Mouse (Mus musculus): ENCODE results near the gene Ly6g6d. TPM values are rescaled to one million over a fixed set of nuclear protein-coding genes. Genes with fewer than 3 reads are reported as not detected.

Gene Ly6g6d
- polyA plus RNA-seq, 1 experiment from 2014 or later: 0.72 TPM

- H3K9ac ChIP-seq (ENCODE audit: low read length): no peak overlapping the region
- H3K4me1 ChIP-seq (ENCODE audit: control insufficient read depth, insufficient read depth, low read length): peaks cover 19% of the 10 kb centered on the region
- 56% methylated on average over 22 of the region's 22 CpGs for WGBS
- no peak for DNase-seq (ENCODE audit: low spot score)
- no peak for ATAC-seq (ENCODE audit: insufficient number of reproducible peaks, low FRiP score, low TSS enrichment, low read depth)
- no peaks in the 10 kb centered on the region for H3K9me3 ChIP-seq (ENCODE audit: control insufficient read depth, low read length)
- no peak overlapping the region for H3K27ac ChIP-seq (replicated peaks; ENCODE audit: low read depth, low read length)
- peaks cover 9% of the 10 kb centered on the region for H3K27me3 ChIP-seq (ENCODE audit: control insufficient read depth, insufficient read depth, low read length)
- H3K4me3 ChIP-seq (ENCODE audit: low read depth, low read length): no peak overlapping the region; the same call in 1 of the 2 replicates
- H3K36me3 ChIP-seq (ENCODE audit: control insufficient read depth, insufficient read depth, low read length): peaks cover 13% of the 10 kb centered on the region
- H3K4me2 ChIP-seq (ENCODE audit: low read depth, severe bottlenecking): peak overlapping the region; percentile 95
Measured at GRCm38 (mm10) chr17:35060737-35061297, 17.0 kb downstream of the Ly6g6d start.

GRCm38 (mm10) chr17:35060071-35060470 lies 17.8 kb downstream of the Ly6g6d start:
- H3K36me3 ChIP-seq (ENCODE audit: control insufficient read depth, insufficient read depth, low read length): peaks cover 15% of the 10 kb centered on the region
- H3K4me2 ChIP-seq (ENCODE audit: low read depth, severe bottlenecking): peak overlapping the region; percentile 95
- 37% methylated on average over 14 of the region's 14 CpGs for WGBS
- no peaks in the 10 kb centered on the region for H3K9me3 ChIP-seq (ENCODE audit: control insufficient read depth, low read length)
- ATAC-seq (ENCODE audit: insufficient number of reproducible peaks, low FRiP score, low TSS enrichment, low read depth): no peak
- peaks cover 2% of the 10 kb centered on the region for H3K27me3 ChIP-seq (ENCODE audit: control insufficient read depth, insufficient read depth, low read length)
- H3K4me3 ChIP-seq (ENCODE audit: low read depth, low read length): peak overlapping the region; percentile 62
- peaks cover 15% of the 10 kb centered on the region for H3K4me1 ChIP-seq (ENCODE audit: control insufficient read depth, insufficient read depth, low read length)
- DNase-seq (ENCODE audit: low spot score): no peak
- peak overlapping the region; percentile 90 for H3K9ac ChIP-seq (ENCODE audit: low read length)
- no peak overlapping the region for H3K27ac ChIP-seq (replicated peaks; ENCODE audit: low read depth, low read length)

- Histone ChIP-seq H3K27ac (replicated peaks; ENCODE audit: low read depth, low read length) (peak within 1 kb of the TSS; percentile 82), H3K36me3 (ENCODE audit: control insufficient read depth, insufficient read depth, low read length) (peaks cover 18% of the 10 kb centered on the region), H3K9me3 (ENCODE audit: control insufficient read depth, low read length) (no peaks in the 10 kb centered on the region), H3K4me3 (ENCODE audit: low read depth, low read length) (peak within 1 kb of the TSS; percentile 62), H3K4me2 (ENCODE audit: low read depth, severe bottlenecking) (peak within 1 kb of the TSS; percentile 95), H3K4me1 (ENCODE audit: control insufficient read depth, insufficient read depth, low read length) (peaks cover 7% of the 10 kb centered on the region), H3K27me3 (ENCODE audit: control insufficient read depth, insufficient read depth, low read length) (no peaks in the 10 kb centered on the region; the same call in 1 of the 2 replicates), H3K9ac (ENCODE audit: low read length) (peak within 1 kb of the TSS; percentile 90)
- under 1% methylated on average over 57 of the region's 57 CpGs for WGBS
- ATAC-seq (ENCODE audit: insufficient number of reproducible peaks, low FRiP score, low TSS enrichment, low read depth) (peak; percentile 90), DNase-seq (ENCODE audit: low spot score) (peak; percentile 96)
Measured at GRCm38 (mm10) chr17:35058911-35059892, 18.7 kb downstream of the Ly6g6d start, which contains the start of gene Ddah2. TSS of gene Ddah2 (plus strand) at chr17:35059035.

GRCm38 (mm10) chr17:35058316-35058715 lies 19.5 kb downstream of the Ly6g6d start:
- 72% methylated on average over 9 of the region's 9 CpGs for WGBS
- peaks cover 7% of the 10 kb centered on the region for H3K4me1 ChIP-seq (ENCODE audit: control insufficient read depth, insufficient read depth, low read length)
- H3K4me2 ChIP-seq (ENCODE audit: low read depth, severe bottlenecking): peak overlapping the region; percentile 95
- H3K4me3 ChIP-seq (ENCODE audit: low read depth, low read length): peak overlapping the region; percentile 62; the same call in 1 of the 2 replicates
- H3K9ac ChIP-seq (ENCODE audit: low read length): no peak overlapping the region; the same call in 1 of the 2 replicates
- ATAC-seq (ENCODE audit: insufficient number of reproducible peaks, low FRiP score, low TSS enrichment, low read depth) (no peak), DNase-seq (ENCODE audit: low spot score) (no peak)
- no peaks in the 10 kb centered on the region for H3K27me3 ChIP-seq (ENCODE audit: control insufficient read depth, insufficient read depth, low read length)
- peaks cover 26% of the 10 kb centered on the region for H3K36me3 ChIP-seq (ENCODE audit: control insufficient read depth, insufficient read depth, low read length)
- H3K27ac ChIP-seq (replicated peaks; ENCODE audit: low read depth, low read length): peak overlapping the region; percentile 82; the same call in 1 of the 2 replicates
- no peaks in the 10 kb centered on the region for H3K9me3 ChIP-seq (ENCODE audit: control insufficient read depth, low read length)

- Histone ChIP-seq H3K9ac (ENCODE audit: low read length) (no peak overlapping the region), H3K27me3 (ENCODE audit: control insufficient read depth, insufficient read depth, low read length) (no peaks in the 10 kb centered on the region), H3K9me3 (ENCODE audit: control insufficient read depth, low read length) (no peaks in the 10 kb centered on the region), H3K4me2 (ENCODE audit: low read depth, severe bottlenecking) (no peak overlapping the region), H3K4me3 (ENCODE audit: low read depth, low read length) (no peak overlapping the region), H3K4me1 (ENCODE audit: control insufficient read depth, insufficient read depth, low read length) (peaks cover 9% of the 10 kb centered on the region), H3K36me3 (ENCODE audit: control insufficient read depth, insufficient read depth, low read length) (peaks cover 30% of the 10 kb centered on the region), H3K27ac (replicated peaks; ENCODE audit: low read depth, low read length) (no peak overlapping the region)
- WGBS: 81% methylated on average over 3 of the region's 3 CpGs
- DNase-seq (ENCODE audit: low spot score) (no peak), ATAC-seq (ENCODE audit: insufficient number of reproducible peaks, low FRiP score, low TSS enrichment, low read depth) (no peak)
Measured at GRCm38 (mm10) chr17:35057090-35057489, 20.8 kb downstream of the Ly6g6d start.

GRCm38 (mm10) chr17:35055691-35056495 lies 22.0 kb downstream of the Ly6g6d start:
- H3K27ac ChIP-seq (replicated peaks; ENCODE audit: low read depth, low read length): no peak overlapping the region
- no peak overlapping the region for H3K9ac ChIP-seq (ENCODE audit: low read length)
- DNase-seq (ENCODE audit: low spot score): no peak
- no peak overlapping the region for H3K4me2 ChIP-seq (ENCODE audit: low read depth, severe bottlenecking)
- no peaks in the 10 kb centered on the region for H3K27me3 ChIP-seq (ENCODE audit: control insufficient read depth, insufficient read depth, low read length)
- peaks cover 15% of the 10 kb centered on the region for H3K4me1 ChIP-seq (ENCODE audit: control insufficient read depth, insufficient read depth, low read length)
- peaks cover 21% of the 10 kb centered on the region for H3K36me3 ChIP-seq (ENCODE audit: control insufficient read depth, insufficient read depth, low read length)
- ATAC-seq (ENCODE audit: insufficient number of reproducible peaks, low FRiP score, low TSS enrichment, low read depth): no peak
- H3K4me3 ChIP-seq (ENCODE audit: low read depth, low read length): no peak overlapping the region
- H3K9me3 ChIP-seq (ENCODE audit: control insufficient read depth, low read length): no peaks in the 10 kb centered on the region
- WGBS: 88% methylated on average over 7 of the region's 7 CpGs

- H3K9ac ChIP-seq (ENCODE audit: low read length): peak overlapping the region; percentile 70; the same call in 1 of the 2 replicates
- WGBS: 88% methylated on average over 12 of the region's 12 CpGs
- H3K27ac ChIP-seq (replicated peaks; ENCODE audit: low read depth, low read length): peak overlapping the region; percentile 85; the same call in 1 of the 2 replicates
- ATAC-seq (ENCODE audit: insufficient number of reproducible peaks, low FRiP score, low TSS enrichment, low read depth) (no peak), DNase-seq (ENCODE audit: low spot score) (no peak)
- H3K4me3 ChIP-seq (ENCODE audit: low read depth, low read length): peak overlapping the region; percentile 71; the same call in 1 of the 2 replicates
- H3K9me3 ChIP-seq (ENCODE audit: control insufficient read depth, low read length): no peaks in the 10 kb centered on the region
- H3K36me3 ChIP-seq (ENCODE audit: control insufficient read depth, insufficient read depth, low read length): peaks cover 19% of the 10 kb centered on the region
- H3K4me2 ChIP-seq (ENCODE audit: low read depth, severe bottlenecking): peak overlapping the region; percentile 76
- H3K4me1 ChIP-seq (ENCODE audit: control insufficient read depth, insufficient read depth, low read length): peaks cover 25% of the 10 kb centered on the region
- no peaks in the 10 kb centered on the region for H3K27me3 ChIP-seq (ENCODE audit: control insufficient read depth, insufficient read depth, low read length)
Measured at GRCm38 (mm10) chr17:35052271-35052798, 25.5 kb downstream of the Ly6g6d start.
